Mouse (Mus musculus): ENCODE measurements around the gene Igf1r. TPM values are rescaled to one million over a fixed set of nuclear protein-coding genes. Genes with fewer than 3 reads are reported as not detected.

Igf1r gene
- polyA plus RNA-seq, 1 experiment = 2.6 TPM

GRCm38 (mm10) chr7:68129546-68130253, 177.1 kb downstream of the Igf1r start:
- no peaks in the 10 kb centered on the region for H3K4me1 ChIP-seq (ENCODE audit: control insufficient read depth, insufficient read depth, insufficient read length, low read length)
- no peaks in the 10 kb centered on the region for H3K27me3 ChIP-seq (ENCODE audit: control insufficient read depth, insufficient read depth, low read length)
- WGBS = under 1% methylated on average over 19 of the region's 19 CpGs

DNA sequence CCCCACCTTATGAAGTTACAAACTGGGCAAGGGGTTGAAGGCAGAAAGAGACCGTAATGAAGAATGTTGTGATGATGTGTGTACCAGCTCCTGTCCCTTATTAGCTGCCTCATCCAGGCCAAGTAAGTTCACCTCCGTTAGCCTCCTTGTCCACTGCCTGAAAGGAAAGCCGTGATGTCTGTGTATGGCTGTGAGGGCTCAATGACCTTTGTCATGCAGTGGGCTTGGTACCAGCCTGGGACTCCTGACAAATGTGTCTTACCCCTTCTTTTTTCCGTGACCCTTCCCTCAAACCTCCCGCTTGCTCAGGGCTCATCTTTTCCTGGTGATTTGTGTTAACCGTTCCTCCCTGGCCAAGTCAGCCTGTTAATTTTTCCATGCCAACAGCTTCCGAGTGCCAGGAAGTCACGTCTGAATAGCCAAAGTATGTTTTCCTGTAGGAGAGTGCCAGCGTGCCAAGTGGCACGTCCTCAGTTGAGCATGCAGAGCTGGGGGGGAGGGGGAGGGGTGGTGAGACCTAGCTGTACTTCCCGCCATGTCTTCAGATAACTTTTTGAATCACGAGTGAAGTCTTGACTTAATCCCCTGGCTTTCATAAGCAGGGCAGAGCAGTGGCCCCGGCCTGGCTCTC, 178.4 kb downstream of the Igf1r start:
- Histone ChIP-seq H3K36me3 (ENCODE audit: control insufficient read depth, insufficient read depth, low read length) (no peaks in the 10 kb centered on the region), H3K27me3 (ENCODE audit: control insufficient read depth, insufficient read depth, low read length) (no peaks in the 10 kb centered on the region), H3K4me3 (ENCODE audit: low read depth, low read length) (no peak overlapping the region), H3K4me1 (ENCODE audit: control insufficient read depth, insufficient read depth, insufficient read length, low read length) (no peaks in the 10 kb centered on the region), H3K27ac (ENCODE audit: insufficient read depth, low read depth, low read length) (no peak overlapping the region)
- 76% methylated on average over 13 of the region's 13 CpGs for WGBS
- TF ChIP-seq POLR2A (IDR thresholded peaks at IDR 0.05; ENCODE audit: low read depth, low read length) (no peak), CTCF (IDR thresholded peaks at IDR 0.05; ENCODE audit: extremely low read depth, insufficient read length, insufficient replicate concordance, low read depth, low read length) (no peak)

More at GRCm38 (mm10) chr7:68129546-68130253, 177.1 kb downstream of the Igf1r start:
- no peak for TF ChIP-seq CTCF (IDR thresholded peaks at IDR 0.05; ENCODE audit: extremely low read depth, insufficient read length, insufficient replicate concordance, low read depth, low read length)
- TF ChIP-seq POLR2A (IDR thresholded peaks at IDR 0.05; ENCODE audit: low read depth, low read length) = no peak
- peak overlapping the region; percentile 38 for H3K27ac ChIP-seq (ENCODE audit: insufficient read depth, low read depth, low read length)
- H3K36me3 ChIP-seq (ENCODE audit: control insufficient read depth, insufficient read depth, low read length) = no peaks in the 10 kb centered on the region
- H3K4me3 ChIP-seq (ENCODE audit: low read depth, low read length) = peak overlapping the region; percentile 82

DNA sequence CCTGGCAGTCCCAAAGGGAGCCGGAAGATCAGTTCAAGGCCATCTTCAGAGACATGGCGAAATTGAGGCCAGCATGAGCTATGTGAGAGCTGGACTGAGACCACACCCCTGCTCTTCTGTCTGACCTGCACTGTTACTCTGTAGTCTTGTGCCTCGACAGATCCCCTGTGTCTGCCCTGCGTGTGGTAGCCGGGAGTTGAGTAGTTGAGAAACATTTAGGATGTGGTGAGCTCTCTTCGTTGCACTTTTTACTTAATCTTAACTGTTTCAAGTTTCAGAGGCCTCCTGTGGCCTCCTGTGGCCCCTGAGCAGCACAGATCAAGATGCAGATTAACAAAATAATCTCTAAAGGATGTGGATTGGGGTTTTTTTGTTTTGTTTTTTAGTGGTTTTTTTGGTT, 181.1 kb downstream of the Igf1r start:
- Histone ChIP-seq H3K27ac (ENCODE audit: insufficient read depth, low read depth, low read length) (no peak overlapping the region), H3K4me3 (ENCODE audit: low read depth, low read length) (no peak overlapping the region), H3K27me3 (ENCODE audit: control insufficient read depth, insufficient read depth, low read length) (no peaks in the 10 kb centered on the region), H3K36me3 (ENCODE audit: control insufficient read depth, insufficient read depth, low read length) (no peaks in the 10 kb centered on the region), H3K4me1 (ENCODE audit: control insufficient read depth, insufficient read depth, insufficient read length, low read length) (no peaks in the 10 kb centered on the region)
- 76% methylated on average over 6 of the region's 6 CpGs for WGBS
- TF ChIP-seq POLR2A (IDR thresholded peaks at IDR 0.05; ENCODE audit: low read depth, low read length) = no peak
- no peak for TF ChIP-seq CTCF (IDR thresholded peaks at IDR 0.05; ENCODE audit: extremely low read depth, insufficient read length, insufficient replicate concordance, low read depth, low read length)

- Histone ChIP-seq H3K27ac (ENCODE audit: insufficient read depth, low read depth, low read length) (no peak overlapping the region), H3K4me1 (ENCODE audit: control insufficient read depth, insufficient read depth, insufficient read length, low read length) (no peaks in the 10 kb centered on the region), H3K27me3 (ENCODE audit: control insufficient read depth, insufficient read depth, low read length) (no peaks in the 10 kb centered on the region), H3K4me3 (ENCODE audit: low read depth, low read length) (no peak overlapping the region), H3K36me3 (ENCODE audit: control insufficient read depth, insufficient read depth, low read length) (no peaks in the 10 kb centered on the region)
- WGBS = 74% methylated on average over 16 of the region's 16 CpGs
- TF ChIP-seq CTCF (IDR thresholded peaks at IDR 0.05; ENCODE audit: extremely low read depth, insufficient read length, insufficient replicate concordance, low read depth, low read length) (no peak), POLR2A (IDR thresholded peaks at IDR 0.05; ENCODE audit: low read depth, low read length) (no peak)
These were observed 182.3 kb downstream of the Igf1r start for GRCm38 (mm10) chr7:68134948-68135347.

DNA sequence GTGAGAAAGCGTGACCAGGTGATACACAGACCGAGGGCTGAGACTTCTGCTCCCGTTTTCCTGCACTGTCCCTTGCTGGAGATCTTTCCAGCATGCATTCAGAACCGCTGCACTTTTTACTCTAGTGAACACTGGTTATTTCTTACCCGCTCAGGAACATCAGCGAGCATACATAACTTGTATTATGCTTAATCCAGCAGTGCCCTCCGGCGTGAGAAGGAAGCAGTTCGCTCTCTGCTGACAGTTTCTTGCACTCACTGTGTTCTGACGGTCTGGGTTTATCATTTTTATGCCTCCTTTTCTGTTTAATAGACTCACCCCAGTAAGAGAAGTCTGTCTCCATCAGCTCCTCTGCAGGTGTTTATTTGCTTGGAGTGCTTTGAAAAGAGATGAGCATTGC, 183.4 kb downstream of the Igf1r start:
- Histone ChIP-seq H3K4me3 (ENCODE audit: low read depth, low read length) (no peak overlapping the region), H3K4me1 (ENCODE audit: control insufficient read depth, insufficient read depth, insufficient read length, low read length) (no peaks in the 10 kb centered on the region), H3K27me3 (ENCODE audit: control insufficient read depth, insufficient read depth, low read length) (no peaks in the 10 kb centered on the region), H3K27ac (ENCODE audit: insufficient read depth, low read depth, low read length) (no peak overlapping the region), H3K36me3 (ENCODE audit: control insufficient read depth, insufficient read depth, low read length) (no peaks in the 10 kb centered on the region)
- TF ChIP-seq CTCF (IDR thresholded peaks at IDR 0.05; ENCODE audit: extremely low read depth, insufficient read length, insufficient replicate concordance, low read depth, low read length) (no peak), POLR2A (IDR thresholded peaks at IDR 0.05; ENCODE audit: low read depth, low read length) (no peak)
- 87% methylated on average over 10 of the region's 10 CpGs for WGBS

DNA sequence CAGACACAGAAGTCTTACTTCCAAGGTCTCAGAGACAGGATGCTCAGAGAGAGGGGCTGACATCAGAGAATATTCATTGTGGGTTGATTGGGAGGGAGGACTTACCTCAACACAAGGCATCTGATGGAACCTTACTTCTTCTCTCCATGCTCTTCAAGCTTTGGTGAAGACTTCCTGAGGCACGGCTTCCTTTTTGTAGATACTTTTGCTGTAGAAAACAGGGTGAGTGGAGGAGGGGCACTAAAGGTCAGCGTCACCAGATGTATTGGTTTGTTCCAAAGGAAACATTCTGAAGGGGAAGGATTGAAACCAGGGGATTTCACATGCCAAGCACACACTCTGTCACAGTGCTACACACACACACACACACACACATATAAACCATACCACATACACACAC, 186.8 kb downstream of the Igf1r start:
- no peaks in the 10 kb centered on the region for H3K4me1 ChIP-seq (ENCODE audit: control insufficient read depth, insufficient read depth, insufficient read length, low read length)
- no peak overlapping the region for H3K4me3 ChIP-seq (ENCODE audit: low read depth, low read length)
- H3K36me3 ChIP-seq (ENCODE audit: control insufficient read depth, insufficient read depth, low read length) = no peaks in the 10 kb centered on the region
- TF ChIP-seq POLR2A (IDR thresholded peaks at IDR 0.05; ENCODE audit: low read depth, low read length) = no peak
- no peak for TF ChIP-seq CTCF (IDR thresholded peaks at IDR 0.05; ENCODE audit: extremely low read depth, insufficient read length, insufficient replicate concordance, low read depth, low read length)
- H3K27ac ChIP-seq (ENCODE audit: insufficient read depth, low read depth, low read length) = no peak overlapping the region
- H3K27me3 ChIP-seq (ENCODE audit: control insufficient read depth, insufficient read depth, low read length) = no peaks in the 10 kb centered on the region
- 77% methylated on average over 2 of the region's 2 CpGs for WGBS

GRCm38 (mm10) chr7:68140041-68140807, 187.6 kb downstream of the Igf1r start:
- Histone ChIP-seq H3K36me3 (ENCODE audit: control insufficient read depth, insufficient read depth, low read length) (no peaks in the 10 kb centered on the region), H3K4me3 (ENCODE audit: low read depth, low read length) (no peak overlapping the region), H3K4me1 (ENCODE audit: control insufficient read depth, insufficient read depth, insufficient read length, low read length) (no peaks in the 10 kb centered on the region), H3K27ac (ENCODE audit: insufficient read depth, low read depth, low read length) (no peak overlapping the region), H3K27me3 (ENCODE audit: control insufficient read depth, insufficient read depth, low read length) (no peaks in the 10 kb centered on the region)
- 74% methylated on average over 11 of the region's 11 CpGs for WGBS
- TF ChIP-seq CTCF (IDR thresholded peaks at IDR 0.05; ENCODE audit: extremely low read depth, insufficient read length, insufficient replicate concordance, low read depth, low read length) (no peak), POLR2A (IDR thresholded peaks at IDR 0.05; ENCODE audit: low read depth, low read length) (no peak)

Data from small intestine, adult 2 months (tissue).